Mouse (Mus musculus) G1E (cell line): ENCODE results near the gene Top2a.

Experiments used
- CTCF ChIP-seq: IDR thresholded peaks from 2 replicates; pipeline ENCODE4 v1.5.1; 2012; ENCODE audit warnings: low read depth, low read length, inconsistent platforms, mixed read lengths
- GATA1 ChIP-seq: IDR thresholded peaks from 2 replicates; pipeline ENCODE4 v1.6.1; 2012; ENCODE audit warnings: borderline replicate concordance, low read length, inconsistent platforms, mixed read lengths
- GATA2 ChIP-seq: IDR thresholded peaks from 2 replicates; pipeline ENCODE4 v1.6.1; 2012; ENCODE audit warnings: low read depth, low read length, inconsistent platforms, borderline replicate concordance
- POLR2AphosphoS5 ChIP-seq: IDR thresholded peaks from 2 replicates; pipeline ENCODE4 v1.6.1; 2012; ENCODE audit warnings: low read depth, low read length, inconsistent platforms; ENCODE audit not compliant: insufficient replicate concordance
- TAL1 ChIP-seq: conservative IDR thresholded peaks from 2 replicates; pipeline ENCODE4 v1.6.1; 2012; ENCODE audit warnings: low read depth, low read length, inconsistent platforms, mixed read lengths

- no peak for TF ChIP-seq CTCF
- TF ChIP-seq TAL1, result no peak
- TF ChIP-seq GATA1, result no peak
- TF ChIP-seq GATA2, result no peak
- TF ChIP-seq POLR2AphosphoS5, result no peak
Measured at GRCm38 (mm10) chr11:99042834-99043431, 18.9 kb upstream of the Top2a start.
